Mouse (Mus musculus): Measurements from ENCODE around the gene Lif. TPM values are rescaled to one million over a fixed set of nuclear protein-coding genes. Genes with fewer than 3 reads are reported as not detected.

Lif gene
- polyA plus RNA-seq, 1 experiment from 2014 or later, result 0.06 TPM

- no peaks in the 10 kb centered on the region for H3K36me3 ChIP-seq (ENCODE audit: inconsistent target)
- 95% methylated on average over 2 of the region's 2 CpGs for WGBS (ENCODE audit: missing documents)
- H3K4me3 ChIP-seq (ENCODE audit: inconsistent target), result no peak overlapping the region
- H3K27ac ChIP-seq, result no peak overlapping the region
- no peaks in the 10 kb centered on the region for H3K79me2 ChIP-seq (ENCODE audit: inconsistent target)
These were observed 48.7 kb downstream of the Lif start for GRCm38 (mm10) chr11:4306086-4306485.

- H3K27ac ChIP-seq, result no peak overlapping the region
- no peaks in the 10 kb centered on the region for H3K79me2 ChIP-seq (ENCODE audit: inconsistent target)
- 88% methylated on average over 6 of the region's 6 CpGs for WGBS (ENCODE audit: missing documents)
These were observed 50.7 kb downstream of the Lif start for GRCm38 (mm10) chr11:4308060-4308513.

GRCm38 (mm10) chr11:4308514-4309450 lies 51.4 kb downstream of the Lif start:
- 55% methylated on average over 25 of the region's 25 CpGs for WGBS (ENCODE audit: missing documents)
- Histone ChIP-seq H3K79me2 (ENCODE audit: inconsistent target) (no peaks in the 10 kb centered on the region), H3K36me3 (ENCODE audit: inconsistent target) (no peaks in the 10 kb centered on the region), H3K27ac (no peak overlapping the region), H3K4me3 (ENCODE audit: inconsistent target) (no peak overlapping the region)

More at GRCm38 (mm10) chr11:4308060-4308513, 50.7 kb downstream of the Lif start:
- H3K36me3 ChIP-seq (ENCODE audit: inconsistent target), result no peaks in the 10 kb centered on the region
- no peak overlapping the region for H3K4me3 ChIP-seq (ENCODE audit: inconsistent target)

- H3K79me2 ChIP-seq (ENCODE audit: inconsistent target), result no peaks in the 10 kb centered on the region
- WGBS (ENCODE audit: missing documents), result 81% methylated on average over 4 of the region's 4 CpGs
- no peaks in the 10 kb centered on the region for H3K36me3 ChIP-seq (ENCODE audit: inconsistent target)
- no peak overlapping the region for H3K27ac ChIP-seq
- H3K4me3 ChIP-seq (ENCODE audit: inconsistent target), result no peak overlapping the region
These were observed 52.3 kb downstream of the Lif start for GRCm38 (mm10) chr11:4309613-4310012.

- WGBS (ENCODE audit: missing documents), result 74% methylated on average over 4 of the region's 4 CpGs
- Histone ChIP-seq H3K4me3 (ENCODE audit: inconsistent target) (no peak overlapping the region), H3K36me3 (ENCODE audit: inconsistent target) (no peaks in the 10 kb centered on the region), H3K27ac (no peak overlapping the region), H3K79me2 (ENCODE audit: inconsistent target) (no peaks in the 10 kb centered on the region)
These were observed 53.0 kb downstream of the Lif start for GRCm38 (mm10) chr11:4310324-4310723.

GRCm38 (mm10) chr11:4312180-4312579 lies 54.8 kb downstream of the Lif start:
- WGBS (ENCODE audit: missing documents), result 96% methylated on average over 4 of the region's 4 CpGs
- H3K27ac ChIP-seq, result no peak overlapping the region
- H3K79me2 ChIP-seq (ENCODE audit: inconsistent target), result no peaks in the 10 kb centered on the region
- no peaks in the 10 kb centered on the region for H3K36me3 ChIP-seq (ENCODE audit: inconsistent target)
- no peak overlapping the region for H3K4me3 ChIP-seq (ENCODE audit: inconsistent target)

GRCm38 (mm10) chr11:4317287-4317686 lies 59.9 kb downstream of the Lif start:
- H3K36me3 ChIP-seq (ENCODE audit: inconsistent target), result no peaks in the 10 kb centered on the region
- WGBS (ENCODE audit: missing documents), result 96% methylated on average over 5 of the region's 5 CpGs
- no peak overlapping the region for H3K27ac ChIP-seq
- H3K79me2 ChIP-seq (ENCODE audit: inconsistent target), result no peaks in the 10 kb centered on the region
- H3K4me3 ChIP-seq (ENCODE audit: inconsistent target), result no peak overlapping the region

- Histone ChIP-seq H3K27ac (no peak overlapping the region), H3K36me3 (ENCODE audit: inconsistent target) (no peaks in the 10 kb centered on the region), H3K4me3 (ENCODE audit: inconsistent target) (no peak overlapping the region), H3K79me2 (ENCODE audit: inconsistent target) (no peaks in the 10 kb centered on the region)
- WGBS (ENCODE audit: missing documents), result 7% methylated on average over 2 of the region's 3 CpGs
These were observed 60.7 kb downstream of the Lif start for GRCm38 (mm10) chr11:4318011-4318410.

GRCm38 (mm10) chr11:4319212-4319955 lies 62.0 kb downstream of the Lif start:
- H3K79me2 ChIP-seq (ENCODE audit: inconsistent target), result no peaks in the 10 kb centered on the region
- WGBS (ENCODE audit: missing documents), result 81% methylated on average over 14 of the region's 14 CpGs
- no peaks in the 10 kb centered on the region for H3K36me3 ChIP-seq (ENCODE audit: inconsistent target)
- no peak overlapping the region for H3K4me3 ChIP-seq (ENCODE audit: inconsistent target)
- no peak overlapping the region for H3K27ac ChIP-seq

- Histone ChIP-seq H3K79me2 (ENCODE audit: inconsistent target) (no peaks in the 10 kb centered on the region), H3K4me3 (ENCODE audit: inconsistent target) (no peak overlapping the region), H3K27ac (no peak overlapping the region), H3K36me3 (ENCODE audit: inconsistent target) (no peaks in the 10 kb centered on the region)
- 100% methylated on average over 4 of the region's 4 CpGs for WGBS (ENCODE audit: missing documents)
These were observed 63.5 kb downstream of the Lif start for GRCm38 (mm10) chr11:4320876-4321275.

Other genes starting within 250 kb of the Lif start
- gene Sec14l4, start 226.1 kb upstream of the Lif start, polyA plus RNA-seq (2018), result not detected in 3 replicates
- gene Sec14l3, start 192.7 kb upstream of the Lif start, polyA plus RNA-seq (2018), result not detected in 3 replicates
- 1.4 to 1.6 TPM (median 1.5 TPM) in 3 replicates for gene Mtfp1, start 162.1 kb upstream of the Lif start, polyA plus RNA-seq (2018)
- gene Sec14l2, start 134.1 kb upstream of the Lif start, polyA plus RNA-seq (2018), result 0.12 to 0.22 TPM (median 0.15 TPM) in 3 replicates
- 7.0 to 14.0 TPM (median 11.5 TPM) in 3 replicates for gene Rnf215, start 122.4 kb upstream of the Lif start, polyA plus RNA-seq (2018)
- gene Ccdc157, start 97.3 kb upstream of the Lif start, polyA plus RNA-seq (2018), result 0.62 to 1.1 TPM (median 1.0 TPM) in 3 replicates
- gene Sf3a1, start 97.2 kb upstream of the Lif start, polyA plus RNA-seq (2018), result 22.6 to 31.7 TPM (median 29.8 TPM) in 3 replicates
- gene Tbc1d10a, start 70.8 kb upstream of the Lif start, polyA plus RNA-seq (2018), result 9.4 to 23.8 TPM (median 16.5 TPM) in 3 replicates
- 2.2 to 3.4 TPM (median 2.2 TPM) in 3 replicates for gene Castor1, start 39.3 kb upstream of the Lif start, polyA plus RNA-seq (2018)
- 9.4 to 10.8 TPM (median 9.9 TPM) in 3 replicates for gene Osm, start 21.1 kb upstream of the Lif start, polyA plus RNA-seq (2018)
- 0.51 TPM in 1 of 3 replicates, not detected in the others for gene Hormad2, start 183.5 kb downstream of the Lif start, polyA plus RNA-seq (2018)

All from macrophage (primary cell).